Mouse (Mus musculus): ENCODE results near the gene Mark4. TPM values are rescaled to one million over a fixed set of nuclear protein-coding genes. Genes with fewer than 3 reads are reported as not detected.
A peak's percentile ranks its signal among the peaks of the same experiment; 100 is the strongest.

Mark4 gene
- 10 to 100 TPM; 14.9 to 15.5 TPM for total RNA-seq (2021)
- long read RNA-seq, experiment 1, partial matches to known transcripts: 0 of 7 reads
- long read RNA-seq, experiment 1, other reads (novel, unspliced or antisense): 7 of 7 reads
- long read RNA-seq, experiment 2, partial matches to known transcripts: 0 of 10 reads
- long read RNA-seq, experiment 2, other reads (novel, unspliced or antisense): 10 of 10 reads

DNA sequence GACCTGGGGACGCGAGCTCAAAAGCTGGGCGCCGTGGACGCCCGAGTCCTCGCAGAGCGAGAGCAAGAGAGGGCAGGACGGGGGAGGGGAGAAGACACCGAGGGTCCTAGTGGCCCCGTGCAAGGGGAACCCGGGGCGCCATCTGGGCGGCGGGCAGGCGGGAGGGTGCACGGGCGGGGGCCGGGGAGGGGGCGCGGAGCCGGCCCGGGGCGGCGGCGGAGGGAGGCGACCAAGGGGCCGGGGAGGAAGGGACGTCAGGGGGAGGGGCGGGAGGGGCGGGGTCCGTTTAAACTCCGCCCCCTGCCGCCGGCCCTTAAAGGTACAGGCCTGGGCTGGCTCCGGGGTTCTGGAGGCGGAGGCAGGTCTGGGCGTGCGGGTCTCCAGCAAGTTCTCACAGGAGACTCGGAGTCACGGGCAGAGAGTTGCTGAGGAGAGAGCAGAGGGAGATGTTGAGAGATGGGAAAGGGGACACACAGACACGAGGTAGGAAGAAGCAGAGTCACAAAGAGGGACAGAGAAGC is at the start of gene Mark4:
TSS of gene Mark4 (minus strand) at position 231 of the 521 bp plus-strand sequence.
- intact Hi-C loops (cut with DNase I): no loop called here
- peak; percentile 64 to 71 for DNase-seq

DNA sequence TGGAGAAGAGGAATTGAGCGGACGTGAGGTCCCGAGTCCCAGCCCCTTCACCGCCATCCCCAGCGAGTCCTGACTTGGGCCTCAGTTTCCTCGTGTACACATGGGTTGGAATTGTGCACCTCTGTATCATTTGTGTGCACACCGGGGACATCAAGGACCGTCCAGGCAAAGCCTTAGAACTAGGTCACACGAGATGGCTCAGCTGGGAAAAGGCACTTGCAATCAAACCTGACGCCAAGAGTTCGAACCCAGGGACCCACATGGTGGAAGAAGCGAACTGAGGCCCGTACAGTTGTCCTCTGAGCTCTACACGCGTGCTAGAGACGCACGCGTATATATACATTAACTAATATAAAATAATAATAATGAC is 49.0 kb upstream of the Mark4 start:
- intact Hi-C loops (cut with DNase I): loop anchor here (5.0 kb wide), 1 partner anchor 65 kb away; no protein-coding TSS in a partner anchor
- DNase-seq: no peak

DNA sequence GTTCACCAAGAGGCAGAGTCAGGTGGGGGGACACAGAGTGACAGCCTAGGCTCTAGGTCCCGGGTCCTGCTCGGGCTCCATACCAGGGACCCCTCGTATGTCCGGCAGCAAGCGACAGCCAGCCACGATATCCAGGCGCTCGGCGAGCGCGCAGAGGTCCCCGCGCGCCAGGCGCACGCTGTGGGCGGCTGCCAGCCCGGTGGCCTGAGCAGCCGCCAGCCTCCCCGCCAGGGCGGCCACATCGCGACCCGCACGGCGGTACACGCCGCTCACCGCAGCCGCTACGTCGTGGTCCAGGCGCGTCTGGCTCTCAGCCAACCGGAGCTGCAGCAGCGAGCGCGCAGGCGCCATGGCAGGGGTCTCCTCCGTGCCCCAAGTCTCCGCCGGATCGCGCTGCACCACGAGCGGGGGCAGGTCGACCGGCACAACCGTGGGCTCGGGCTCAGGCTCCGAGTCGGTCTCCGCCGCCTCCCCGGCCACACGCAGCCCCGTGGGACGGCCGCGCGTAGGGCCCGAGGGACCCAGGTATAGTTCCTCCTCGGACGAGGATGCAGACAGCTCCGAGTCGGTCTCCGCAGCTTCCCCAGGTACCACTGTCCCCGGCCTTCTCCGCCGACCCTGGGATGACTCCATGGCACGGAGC is 48.5 kb upstream of the Mark4 start:
- DNase-seq: no peak
- intact Hi-C loops (cut with DNase I): loop anchor here (5.0 kb wide), 1 partner anchor 65 kb away; no protein-coding TSS in a partner anchor

DNA sequence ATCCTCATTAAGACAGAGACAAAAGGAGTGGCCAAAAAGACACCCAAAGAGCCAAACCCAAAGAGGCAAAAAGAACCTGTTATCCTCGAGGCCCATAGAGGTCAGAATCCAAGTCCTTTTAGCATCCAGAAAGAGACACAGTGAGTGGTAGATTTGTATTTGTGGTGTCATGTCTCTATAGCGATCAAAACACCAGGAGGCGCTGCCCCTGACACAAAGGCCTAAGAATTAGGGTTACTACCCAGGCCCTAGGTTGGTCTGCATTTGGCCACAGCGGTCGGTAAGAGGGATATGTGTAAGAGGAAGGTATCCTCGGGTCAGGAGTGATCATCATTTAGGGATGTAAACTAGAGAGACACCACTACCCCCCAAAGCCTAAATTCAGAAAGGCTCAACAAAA is 47.7 kb upstream of the Mark4 start:
- DNase-seq: no peak
- intact Hi-C loops (cut with DNase I): loop anchor here (5.0 kb wide), 1 partner anchor 66 kb away; no protein-coding TSS in a partner anchor

DNA sequence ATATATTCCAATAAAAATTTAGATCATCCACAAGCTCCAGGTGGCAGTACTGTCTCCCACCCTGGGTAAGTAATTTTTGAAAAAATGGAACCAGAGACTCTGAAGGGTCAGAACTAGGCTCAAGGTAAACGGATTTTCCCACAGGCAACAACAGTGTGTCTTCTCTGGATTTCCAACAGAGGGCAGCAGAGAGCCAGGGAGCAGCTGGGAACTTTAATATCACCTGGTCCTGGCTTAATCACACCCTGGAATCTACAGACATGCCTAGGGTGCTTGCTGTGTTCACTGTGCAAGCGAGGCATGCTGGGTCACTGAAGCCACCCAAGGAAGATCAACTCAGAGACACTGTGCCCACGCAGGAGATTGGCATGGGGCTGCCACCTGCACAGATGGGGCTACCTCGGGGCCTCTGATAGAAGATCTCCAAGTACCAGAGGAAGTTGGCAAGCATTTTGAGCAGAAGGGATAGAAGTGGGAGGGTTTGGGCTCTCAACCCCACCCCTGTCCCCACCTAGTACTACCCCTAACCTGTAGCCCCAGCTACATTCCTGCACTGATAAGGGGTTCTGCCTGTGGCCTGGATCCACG is 45.0 kb upstream of the Mark4 start:
- intact Hi-C loops (cut with DNase I): loop anchor here (2.0 to 5.0 kb wide), 3 partner anchors 84 to 113 kb away; partner anchors contain the start of genes Ckm and Klc3
- DNase-seq: peak; percentile 31 to 35

DNA sequence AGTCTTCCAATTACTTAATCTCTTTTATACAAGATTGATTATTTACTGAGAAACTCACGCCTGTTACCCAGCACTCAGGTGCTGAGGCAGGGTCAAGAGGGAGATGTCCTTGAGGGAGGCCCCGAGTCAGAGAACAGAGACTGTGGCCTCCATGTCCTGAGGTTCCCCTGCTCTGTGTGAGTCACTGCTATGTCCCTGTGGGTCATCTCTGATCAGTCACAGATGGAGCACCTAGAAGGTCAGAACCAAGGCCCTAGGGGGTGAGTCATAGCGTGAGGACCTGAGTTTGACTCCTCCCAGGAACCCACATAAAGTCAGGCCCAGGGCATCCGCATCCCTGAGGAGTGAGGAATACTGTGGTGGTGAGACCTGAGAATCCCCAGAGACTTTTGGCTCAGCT is 43.0 kb upstream of the Mark4 start:
- intact Hi-C loops (cut with DNase I): loop anchor here (5.0 kb wide), 2 partner anchors 86 to 99 kb away; partner anchors contain the start of genes Ckm and Klc3

DNA sequence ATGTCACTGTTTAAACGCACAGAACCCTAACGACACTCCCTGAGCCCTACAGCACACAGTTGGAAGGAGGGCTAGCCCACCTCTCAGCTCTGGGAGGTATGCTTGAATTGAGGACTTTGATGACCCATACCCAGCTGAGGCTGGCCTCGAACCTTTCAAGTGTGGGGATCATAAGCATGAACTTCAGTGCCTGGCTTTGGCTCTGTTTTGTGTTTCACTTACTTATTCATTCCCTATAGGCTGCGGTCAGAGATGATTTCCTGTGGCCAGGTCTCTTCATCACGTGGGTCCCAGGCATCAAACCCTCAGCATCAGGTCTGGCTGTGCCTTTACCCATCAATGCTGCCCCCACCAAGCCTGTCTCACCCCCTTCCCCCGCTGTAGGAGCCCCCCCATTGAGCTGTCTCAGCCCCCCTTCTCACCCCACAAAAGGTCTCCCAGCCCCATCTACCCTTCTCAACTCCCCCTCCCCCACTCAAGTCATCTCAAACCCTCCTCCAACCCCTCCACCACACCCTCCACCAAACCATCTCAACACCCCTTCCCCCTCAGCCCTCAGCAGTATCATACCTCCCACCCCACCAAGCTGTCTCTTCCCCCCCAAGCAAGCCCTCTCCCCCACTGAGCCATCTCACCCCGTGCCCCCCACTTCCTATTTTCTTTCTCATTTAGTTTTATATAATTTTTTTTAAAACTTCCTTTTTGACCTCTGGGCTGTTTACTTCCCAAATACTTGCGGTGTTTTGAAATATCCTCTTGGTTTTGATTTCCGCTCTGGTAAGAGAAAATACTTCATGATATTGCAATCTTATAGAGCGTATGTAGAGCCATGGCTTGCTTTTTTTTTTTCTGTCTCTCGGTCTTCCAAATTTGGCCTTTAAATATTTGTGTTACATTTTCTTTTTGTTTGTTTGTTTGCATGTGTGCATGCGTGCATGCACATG is 42.1 kb upstream of the Mark4 start:
- DNase-seq: no peak
- intact Hi-C loops (cut with DNase I): loop anchor here (5.0 kb wide), 2 partner anchors 87 to 98 kb away; partner anchors contain the start of genes Ckm and Klc3

More for the DNA sequence above, 43.0 kb upstream of the Mark4 start:
- no peak for DNase-seq

DNA sequence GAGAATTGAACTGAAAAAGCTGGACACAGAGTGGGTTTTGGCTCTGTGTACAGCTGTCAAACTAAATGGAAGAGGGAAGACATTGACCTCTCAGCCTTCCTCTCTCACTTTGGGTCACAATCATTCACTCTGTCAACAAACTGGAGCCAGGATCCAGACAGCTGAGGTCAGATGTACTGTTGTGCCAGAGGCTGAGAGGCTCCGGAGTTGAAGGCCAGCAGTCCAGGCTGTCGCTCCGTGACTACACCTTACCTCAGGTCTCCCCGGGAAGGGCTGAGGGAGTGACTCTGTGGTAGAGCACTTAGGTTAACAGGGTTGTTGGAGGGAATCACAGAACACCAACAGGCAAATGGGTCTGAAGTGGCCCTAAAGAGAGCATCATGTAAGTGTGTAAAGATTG is 39.7 kb upstream of the Mark4 start:
- intact Hi-C loops (cut with DNase I): no loop called here
- no peak for DNase-seq

DNA sequence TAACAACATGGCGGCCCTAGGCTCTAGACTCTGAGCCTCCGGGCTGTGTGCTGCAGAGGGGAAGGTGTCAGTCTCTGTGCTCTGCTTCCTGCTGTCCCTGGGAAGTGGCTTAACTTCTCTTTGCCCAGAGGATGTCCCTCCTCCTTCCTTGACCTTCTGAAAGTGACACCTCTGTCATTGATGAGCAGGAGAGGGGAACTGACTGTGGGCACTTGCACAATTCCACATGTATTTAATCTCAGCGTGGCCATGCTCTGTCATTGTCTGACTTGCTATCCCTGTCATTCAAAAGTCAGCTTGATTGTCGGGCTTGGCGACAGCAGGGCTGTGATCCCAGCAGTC is 37.6 kb upstream of the Mark4 start:
- no peak for DNase-seq
- intact Hi-C loops (cut with DNase I): no loop called here

DNA sequence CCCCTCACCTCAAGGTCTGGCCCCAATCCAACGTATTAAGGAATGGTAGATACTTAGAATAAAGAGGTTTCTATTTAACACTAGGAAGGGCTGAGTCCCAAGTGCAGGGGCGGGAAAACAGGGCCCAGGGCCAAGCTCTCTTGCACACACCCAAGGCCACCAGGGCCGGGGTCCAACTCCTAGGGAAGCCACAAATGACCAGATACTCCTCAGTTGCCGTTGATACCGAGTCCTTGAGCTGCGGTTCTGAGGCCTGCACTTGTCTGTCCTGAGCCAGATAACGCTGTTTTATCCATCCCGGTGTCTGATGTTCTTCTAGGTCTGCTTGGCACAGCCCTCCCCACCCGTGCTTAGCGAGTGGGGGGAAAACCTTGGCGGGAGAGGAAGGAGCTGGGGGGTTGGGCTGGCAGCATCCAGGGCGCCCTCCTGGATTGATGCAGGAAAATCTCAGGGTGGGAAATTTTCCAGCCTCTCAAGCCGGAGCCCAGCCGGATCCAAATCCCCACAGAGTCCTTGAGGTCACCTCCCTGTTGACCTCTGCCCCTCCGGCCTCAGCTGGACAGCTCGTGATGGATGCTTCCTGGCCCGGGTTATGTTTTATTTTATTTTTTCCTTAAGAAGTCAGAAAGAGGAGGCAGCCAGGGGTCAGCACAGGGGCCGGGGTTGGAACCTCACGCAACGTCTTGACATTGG is 37.0 kb upstream of the Mark4 start:
- peak; percentile 30 to 32 for DNase-seq
- intact Hi-C loops (cut with DNase I): no loop called here

DNA sequence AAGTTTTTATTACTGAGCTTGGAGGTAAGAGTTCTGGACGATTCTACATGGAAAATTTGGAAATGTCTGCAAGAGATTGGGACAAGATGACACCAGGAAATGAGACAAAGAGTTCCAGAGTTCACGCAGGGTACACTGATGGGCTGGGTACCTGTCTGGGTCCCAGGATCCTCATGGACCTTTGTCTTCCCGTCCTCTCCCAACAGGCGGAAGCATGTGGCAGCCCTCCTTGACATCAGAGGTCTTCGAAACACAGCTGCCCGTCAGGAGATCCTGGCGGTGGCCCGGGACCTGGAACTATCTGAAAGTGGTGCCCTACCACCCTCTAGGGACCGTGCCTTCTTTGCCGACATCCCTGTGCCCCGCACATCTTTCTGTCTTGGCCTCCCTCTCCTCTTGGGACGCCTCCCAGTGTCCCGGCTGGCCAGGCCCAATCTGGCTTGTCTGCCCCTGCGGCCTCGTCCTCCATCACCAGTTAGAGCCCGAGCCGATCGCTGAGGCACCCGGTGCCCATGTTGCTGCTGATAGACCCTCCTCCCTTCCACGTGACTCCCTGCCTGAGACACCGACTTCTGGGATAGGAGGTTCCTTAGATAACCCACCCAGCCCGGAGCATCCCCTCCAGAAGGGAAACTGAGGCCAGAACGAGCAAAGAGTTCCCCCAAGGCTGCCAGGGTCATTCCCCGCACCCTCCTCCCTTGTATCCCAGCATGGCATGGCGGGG is 36.3 kb upstream of the Mark4 start:
- intact Hi-C loops (cut with DNase I): no loop called here
- no peak for DNase-seq

DNA sequence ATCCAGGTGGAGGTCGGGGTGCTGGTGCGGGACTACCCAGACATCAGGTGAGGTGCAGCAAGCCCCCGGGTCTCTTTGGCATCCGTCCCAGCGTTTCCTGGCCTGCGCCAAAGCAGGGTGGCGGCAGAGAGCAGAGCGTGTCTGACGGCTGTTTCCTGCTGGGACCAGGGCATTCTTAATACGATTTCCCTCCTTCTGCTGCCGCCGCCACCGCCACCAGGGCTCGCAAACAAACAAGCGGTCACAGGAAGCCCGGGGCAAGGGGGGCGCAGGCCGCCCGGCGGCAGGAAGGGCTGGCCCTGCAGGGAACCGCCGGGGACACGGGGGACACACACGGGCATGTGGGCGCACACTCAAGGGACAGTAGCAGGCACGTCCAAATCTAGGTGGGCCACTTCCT is 33.1 kb upstream of the Mark4 start:
- no peak for DNase-seq
- intact Hi-C loops (cut with DNase I): no loop called here

DNA sequence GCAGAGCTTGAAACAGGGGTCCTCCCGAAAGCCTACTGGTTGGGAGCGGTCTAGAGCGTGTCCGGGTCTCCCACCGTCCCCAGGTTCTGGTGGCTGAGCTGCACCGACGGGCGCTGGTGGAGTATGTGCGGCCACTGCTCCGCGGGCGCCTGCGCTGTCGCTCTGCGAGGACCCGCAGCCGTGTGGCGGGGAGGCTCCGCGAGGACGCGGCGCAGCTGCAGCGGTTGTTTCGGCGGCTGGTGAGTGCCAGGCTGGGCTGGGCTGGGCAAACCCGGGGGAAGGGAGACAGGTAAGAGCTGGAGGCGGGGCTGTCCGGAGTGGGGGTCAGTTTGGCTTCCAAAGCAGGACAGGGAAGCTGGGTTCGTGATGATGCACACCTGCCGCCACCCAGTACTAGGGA is 30.9 kb upstream of the Mark4 start:
- intact Hi-C loops (cut with DNase I): no loop called here

DNA sequence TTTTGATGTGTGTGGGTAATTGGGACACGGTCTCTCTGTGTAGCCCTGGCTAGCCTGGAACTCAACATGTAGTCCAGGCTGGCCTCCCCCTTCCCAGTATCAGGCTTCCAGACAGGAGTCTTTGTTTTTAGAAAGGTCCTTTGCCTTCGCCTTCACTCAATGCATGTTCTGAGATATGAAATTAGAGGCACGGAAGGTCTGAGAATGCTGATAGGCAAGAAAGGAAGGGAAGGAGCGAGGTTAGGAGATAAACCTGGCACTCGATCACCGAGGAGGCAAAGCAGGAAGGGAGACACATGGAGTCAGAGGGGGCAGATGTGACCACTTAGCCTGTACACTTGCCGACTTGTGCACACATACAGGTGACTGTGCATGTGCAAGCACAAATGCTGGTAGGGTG is 27.9 kb upstream of the Mark4 start:
- no peak for DNase-seq
- intact Hi-C loops (cut with DNase I): no loop called here

More for the DNA sequence above, 30.9 kb upstream of the Mark4 start:
- no peak for DNase-seq

DNA sequence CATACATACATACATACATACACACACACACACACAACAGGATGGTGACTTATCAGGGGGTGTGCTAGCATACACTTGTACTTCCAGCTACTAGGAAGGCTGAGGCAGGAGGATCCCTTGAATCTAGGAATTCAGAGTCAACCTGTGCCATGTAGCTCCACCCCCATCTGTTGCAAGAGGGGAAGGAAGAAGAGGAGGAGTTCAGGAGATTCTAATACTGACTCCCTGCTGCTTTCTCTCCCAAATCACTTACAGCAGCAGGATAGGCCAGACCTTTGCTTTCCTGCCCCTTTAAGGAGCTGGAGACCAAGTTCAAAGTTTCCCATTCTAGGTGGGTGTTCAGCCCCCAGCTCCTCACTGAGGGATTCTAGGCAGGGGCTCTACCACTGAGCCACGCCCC is 26.9 kb upstream of the Mark4 start:
- intact Hi-C loops (cut with DNase I): no loop called here
- DNase-seq: no peak

DNA sequence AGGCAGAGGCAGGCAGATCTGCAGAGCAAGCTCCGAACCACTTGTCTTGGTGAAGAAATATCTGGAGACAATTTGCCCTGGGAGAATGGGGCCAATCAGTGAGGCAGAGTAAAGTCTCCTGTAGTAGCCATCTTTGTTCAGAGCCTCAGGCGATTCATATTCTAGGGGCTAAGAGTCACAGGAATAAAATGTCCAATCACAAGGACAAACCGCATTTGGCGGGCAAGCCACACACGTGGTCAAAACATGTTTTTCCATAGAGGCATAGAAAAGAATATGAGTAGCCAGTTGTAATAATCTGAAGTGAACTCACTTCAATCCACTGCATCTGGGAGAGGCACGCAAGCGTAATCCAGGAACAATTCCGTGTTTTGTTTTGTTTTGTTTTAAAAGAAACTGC is 24.7 kb upstream of the Mark4 start:
- no peak for DNase-seq
- intact Hi-C loops (cut with DNase I): no loop called here

DNA sequence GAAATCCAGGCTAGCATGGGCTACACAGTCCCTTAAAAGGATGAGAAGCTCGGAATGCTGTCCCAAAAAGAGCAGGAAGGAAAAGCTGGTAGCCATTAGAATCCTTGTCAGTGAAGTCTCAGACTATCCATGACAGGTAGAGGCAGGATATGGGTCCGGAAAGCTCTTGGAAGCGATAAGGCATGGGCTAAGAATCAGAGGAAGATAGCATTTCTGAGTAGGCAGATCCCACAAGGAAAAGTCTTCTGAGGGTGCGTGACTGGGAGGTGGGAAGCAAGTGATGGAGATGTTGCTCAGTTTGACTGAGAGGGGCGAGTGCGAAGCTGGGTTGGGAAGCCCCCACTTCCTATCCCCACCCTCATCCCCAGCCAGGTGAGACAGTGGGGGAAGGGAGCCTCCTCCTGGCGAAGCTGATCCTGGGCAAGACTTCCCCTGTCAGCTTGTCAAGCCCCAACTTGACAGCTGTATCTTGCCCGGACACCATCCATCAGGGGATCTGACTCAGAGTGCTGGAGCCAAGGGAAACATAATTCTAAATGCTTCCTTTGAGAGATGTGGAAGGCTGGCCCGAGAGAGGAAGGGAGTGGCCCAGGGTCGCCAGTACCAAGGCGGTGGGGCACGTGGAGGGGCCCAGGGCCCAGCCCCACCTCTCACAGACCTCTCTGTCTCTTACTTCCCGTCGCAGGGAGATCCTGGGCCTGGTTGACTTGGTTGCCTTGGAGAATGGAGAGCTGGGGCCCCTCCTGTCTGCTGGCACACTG is 19.2 kb upstream of the Mark4 start:
- intact Hi-C loops (cut with DNase I): no loop called here

DNA sequence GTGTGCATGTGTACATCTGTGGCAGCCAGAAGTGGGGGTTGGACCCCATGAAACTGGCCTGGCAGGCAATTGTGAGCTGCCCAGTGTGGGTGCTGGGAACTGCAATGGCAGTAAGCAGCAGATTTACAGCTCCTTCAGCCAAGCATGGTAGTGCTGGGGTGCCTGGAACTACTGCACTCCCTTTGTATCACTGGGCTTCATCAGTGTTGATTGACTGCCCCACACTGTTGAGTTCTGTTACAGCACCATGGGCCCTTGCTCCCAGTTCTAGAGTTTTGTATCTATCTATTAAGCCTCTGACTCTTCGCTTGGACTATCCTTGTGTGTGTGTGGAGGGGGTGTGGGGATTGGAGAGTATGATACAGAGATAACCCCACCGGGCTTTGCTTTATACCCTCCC is 18.5 kb upstream of the Mark4 start:
- no peak for DNase-seq
- intact Hi-C loops (cut with DNase I): no loop called here

More for the DNA sequence above, 19.2 kb upstream of the Mark4 start:
- no peak for DNase-seq
